Mouse (Mus musculus) layer of hippocampus, adult 2 months (tissue): ENCODE measurements at regions not wholly inside any gene's neighbourhood (a gene's known extent, or its start where the extent isn't known, plus 50 kb on each side); places are given as distances from the start of the nearest gene placed in this dataset.

ENCODE experiments used
- DNase-seq, 2 experiments: peaks; one replicate each; pipeline ENCODE4 v3.0.0; 2022; ENCODE audit warnings: low spot score in 2 of 2
- H3K27ac ChIP-seq: fragments of 200-600 bp; 2 replicates; pipeline ENCODE4 v1.8.1; 2022
- H3K4me3 ChIP-seq: fragments of 200-600 bp; 2 replicates; pipeline ENCODE4 v1.8.1; 2022; ENCODE audit warnings: mild to moderate bottlenecking
- CTCF ChIP-seq: fragments of 200-600 bp; conservative IDR thresholded peaks from 2 replicates; pipeline ENCODE4 v1.8.1; 2022; ENCODE audit warnings: antibody characterized with exemption, mild to moderate bottlenecking, moderate library complexity

DNA sequence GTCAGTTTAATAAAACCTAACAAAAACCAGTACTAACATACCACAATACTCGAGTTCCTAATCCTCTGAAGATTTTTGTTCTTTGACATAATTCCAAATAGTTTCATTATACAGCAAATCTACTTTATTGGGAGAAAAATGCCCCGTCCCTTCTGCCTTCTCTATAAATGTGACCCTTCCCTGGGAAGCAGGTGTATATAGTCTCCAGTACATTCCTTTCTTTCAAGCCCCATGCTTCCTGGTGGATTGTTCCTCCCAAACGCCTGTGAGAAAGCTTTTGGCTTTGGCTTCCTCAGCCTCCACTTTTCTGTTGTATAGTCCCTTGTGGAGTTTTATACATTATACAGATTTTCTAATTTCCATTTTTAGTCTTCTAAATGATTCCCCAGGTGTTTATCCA lies 1001.8 kb upstream of the Tenm3 start:
- Histone ChIP-seq H3K4me3 (no peak overlapping the region), H3K27ac (no peak overlapping the region)
- no peak for DNase-seq
- TF ChIP-seq CTCF = no peak

DNA sequence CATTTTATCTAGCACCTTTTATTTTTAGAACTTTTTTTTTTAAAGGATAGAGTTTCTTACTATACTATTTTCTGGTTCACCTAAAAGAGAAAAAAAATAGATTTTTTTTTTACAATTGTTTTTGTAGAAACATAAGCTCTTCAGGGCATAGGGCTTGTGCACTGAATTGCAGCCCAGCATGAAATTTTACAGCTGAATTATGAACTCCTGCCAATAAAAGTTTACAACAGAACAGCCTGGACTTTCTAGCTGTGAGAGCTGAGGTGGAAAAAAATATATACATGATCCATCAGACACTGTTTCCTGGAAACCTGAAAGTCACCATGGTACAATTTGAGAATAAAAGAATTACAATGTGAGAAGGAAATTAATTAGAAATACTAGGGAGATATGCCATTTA lies 988.2 kb upstream of the Tenm3 start:
- Histone ChIP-seq H3K4me3 (no peak overlapping the region), H3K27ac (no peak overlapping the region)
- no peak for DNase-seq
- TF ChIP-seq CTCF = no peak

DNA sequence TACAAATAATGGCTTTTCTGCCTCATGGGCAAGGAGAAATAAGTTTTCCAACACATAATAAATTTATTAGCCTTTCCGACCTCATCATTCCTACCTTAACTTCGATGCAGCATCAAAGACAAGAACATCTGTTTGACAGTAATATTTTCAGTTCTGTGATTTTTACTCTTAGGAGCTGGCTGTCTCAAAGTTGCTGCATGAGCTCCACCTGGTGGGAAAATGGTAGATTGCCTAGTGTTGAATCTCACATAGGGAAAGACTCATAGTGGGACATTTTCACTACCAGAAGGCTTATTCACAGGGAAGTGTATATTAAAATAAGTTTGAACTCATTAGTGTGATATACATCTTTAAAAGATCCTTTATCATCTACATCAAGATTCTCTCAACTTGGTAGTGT lies 985.6 kb upstream of the Tenm3 start:
- TF ChIP-seq CTCF = peak; percentile 92
- H3K27ac ChIP-seq = no peak overlapping the region
- H3K4me3 ChIP-seq = no peak overlapping the region
- DNase-seq = peak; percentile 67 to 72

GRCm38 (mm10) chr8:49826231-49826630 lies 982.5 kb upstream of the Tenm3 start:
- Histone ChIP-seq H3K4me3 (no peak overlapping the region), H3K27ac (no peak overlapping the region)
- DNase-seq = no peak
- no peak for TF ChIP-seq CTCF

DNA sequence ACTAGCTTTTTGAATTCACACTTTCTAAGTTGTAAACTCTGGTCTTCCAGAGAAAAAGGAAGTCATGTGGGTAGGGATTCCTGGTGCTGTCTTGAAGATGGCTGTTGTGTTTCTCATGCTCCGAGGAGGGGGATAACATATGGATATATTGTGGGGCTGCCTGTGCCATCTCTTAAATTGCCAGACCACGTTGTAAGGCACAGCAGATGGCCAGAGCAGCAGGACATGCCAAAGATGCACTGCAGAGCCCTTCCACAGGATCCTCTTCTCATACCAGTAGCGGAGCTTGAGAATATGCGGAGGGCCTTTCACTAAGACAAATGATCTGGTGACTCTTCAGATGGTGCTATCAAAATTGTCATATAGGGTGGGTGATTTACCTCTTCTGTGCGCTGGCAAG lies 981.2 kb upstream of the Tenm3 start:
- DNase-seq = no peak
- TF ChIP-seq CTCF = no peak
- Histone ChIP-seq H3K4me3 (no peak overlapping the region), H3K27ac (no peak overlapping the region)

DNA sequence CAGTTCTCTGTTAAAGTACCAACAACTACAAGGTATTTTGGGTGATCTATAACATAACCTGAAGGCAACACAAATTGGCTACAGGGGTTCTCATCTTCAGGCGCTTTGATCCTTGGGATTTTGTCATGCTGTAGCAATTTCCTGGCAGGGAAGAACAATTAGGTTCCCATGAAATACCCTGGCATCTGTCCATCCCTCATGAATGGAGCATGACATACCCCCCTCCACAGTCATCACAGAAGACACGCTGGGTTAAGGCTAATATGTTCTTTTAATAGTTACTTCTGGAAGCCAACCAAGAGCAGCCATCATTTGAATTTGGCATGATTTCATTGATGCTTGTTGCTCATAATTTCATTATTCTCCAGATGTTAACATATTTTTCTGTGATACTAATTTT lies 979.0 kb upstream of the Tenm3 start:
- H3K27ac ChIP-seq = no peak overlapping the region
- DNase-seq = no peak
- no peak for TF ChIP-seq CTCF
- H3K4me3 ChIP-seq = no peak overlapping the region

- Histone ChIP-seq H3K4me3 (no peak overlapping the region), H3K27ac (no peak overlapping the region)
- DNase-seq = no peak
- TF ChIP-seq CTCF = no peak
Observed at GRCm38 (mm10) chr8:49799236-49799635, 955.5 kb upstream of the Tenm3 start.

DNA sequence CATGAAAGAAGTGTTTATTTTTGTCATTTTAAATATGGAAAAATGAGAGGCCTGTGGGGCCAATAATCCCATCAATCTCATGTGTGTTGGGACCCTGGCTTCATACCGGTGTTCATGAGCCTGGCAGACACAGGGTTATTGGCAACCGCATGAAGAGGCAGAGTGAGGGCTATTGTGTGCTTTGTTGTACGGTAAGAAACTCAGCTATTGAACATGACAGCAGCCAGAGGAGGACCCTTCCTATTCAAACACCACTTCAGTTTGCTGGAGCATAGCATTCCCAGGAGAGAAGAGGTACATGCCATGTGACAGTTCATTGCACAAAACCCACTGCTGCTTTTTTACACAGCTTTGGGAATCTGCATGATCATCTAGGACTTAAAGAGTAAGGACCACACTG lies 953.0 kb upstream of the Tenm3 start:
- H3K4me3 ChIP-seq = no peak overlapping the region

GRCm38 (mm10) chr8:49794491-49794890 lies 950.7 kb upstream of the Tenm3 start:
- no peak for DNase-seq
- TF ChIP-seq CTCF = no peak
- no peak overlapping the region for H3K27ac ChIP-seq
- H3K4me3 ChIP-seq = no peak overlapping the region

More for the DNA sequence above, 953.0 kb upstream of the Tenm3 start:
- no peak overlapping the region for H3K27ac ChIP-seq
- TF ChIP-seq CTCF = no peak
- no peak for DNase-seq

GRCm38 (mm10) chr8:49769829-49770228 lies 926.1 kb upstream of the Tenm3 start:
- H3K27ac ChIP-seq = no peak overlapping the region
- H3K4me3 ChIP-seq = no peak overlapping the region
- no peak for DNase-seq
- TF ChIP-seq CTCF = no peak

GRCm38 (mm10) chr8:49738043-49738442 lies 894.3 kb upstream of the Tenm3 start:
- DNase-seq = peak in 1 of 2 experiments; percentile 7
- Histone ChIP-seq H3K4me3 (no peak overlapping the region), H3K27ac (no peak overlapping the region)
- no peak for TF ChIP-seq CTCF

DNA sequence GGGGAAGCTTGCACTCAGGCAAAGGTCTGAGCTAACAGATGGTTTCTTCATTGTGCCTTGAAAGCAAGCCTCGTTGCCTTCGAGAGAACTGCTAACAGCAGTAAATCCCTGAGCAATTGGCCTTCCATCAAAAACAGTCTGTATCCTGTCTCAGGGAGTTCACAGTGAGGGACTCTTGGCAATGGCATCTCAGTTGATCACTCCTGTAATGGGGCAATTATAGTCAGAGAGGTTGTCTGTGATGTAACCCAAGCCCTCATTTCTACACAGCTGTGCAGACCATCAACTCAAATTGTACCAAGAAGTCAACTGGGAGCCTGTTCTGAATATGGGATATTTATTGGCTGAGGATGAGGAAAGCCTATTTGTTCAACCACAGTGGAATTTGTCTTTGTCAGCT lies 885.4 kb upstream of the Tenm3 start:
- TF ChIP-seq CTCF = no peak
- DNase-seq = no peak
- H3K27ac ChIP-seq = no peak overlapping the region
- H3K4me3 ChIP-seq = no peak overlapping the region

- no peak overlapping the region for H3K27ac ChIP-seq
- TF ChIP-seq CTCF = no peak
- no peak overlapping the region for H3K4me3 ChIP-seq
- no peak for DNase-seq
Observed at GRCm38 (mm10) chr8:49712371-49712770, 868.6 kb upstream of the Tenm3 start.

DNA sequence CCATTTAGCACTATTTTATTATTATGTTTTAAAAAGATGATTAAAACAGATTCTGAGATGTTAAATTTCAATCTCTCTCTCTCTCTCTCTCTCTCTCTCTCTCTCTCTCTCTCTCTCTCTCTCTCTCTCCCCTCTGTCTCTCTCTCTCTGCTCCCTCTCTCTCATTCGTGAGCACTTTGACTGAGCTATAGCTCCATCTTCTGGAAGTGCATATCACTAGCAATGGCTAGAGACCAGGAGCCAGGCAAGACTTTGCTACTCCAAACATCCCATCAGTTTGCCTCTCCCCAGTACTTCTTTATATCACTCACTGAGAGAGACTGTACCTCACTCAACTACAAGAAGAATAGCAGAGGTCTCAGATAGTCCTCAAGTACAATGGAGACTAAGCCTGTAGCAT lies 865.0 kb upstream of the Tenm3 start:
- no peak overlapping the region for H3K27ac ChIP-seq
- peak; percentile 22 to 25 for DNase-seq
- TF ChIP-seq CTCF = peak; percentile 75
- no peak overlapping the region for H3K4me3 ChIP-seq

GRCm38 (mm10) chr8:49699058-49699457 lies 855.3 kb upstream of the Tenm3 start:
- TF ChIP-seq CTCF = no peak
- no peak for DNase-seq
- Histone ChIP-seq H3K4me3 (no peak overlapping the region), H3K27ac (no peak overlapping the region)
